Mouse (Mus musculus) CH12F3 (cell line): Measurements from ENCODE around the gene Ccdc71.

Experiments used
- in situ Hi-C: fragments of 300-500 bp; cut with MboI; formaldehyde crosslinking; loops from 2 replicates; pipeline ENCODE4 v1.14.3; 2020; ENCODE audit warnings: low sequenced_read_pairs

Ccdc71 gene

DNA sequence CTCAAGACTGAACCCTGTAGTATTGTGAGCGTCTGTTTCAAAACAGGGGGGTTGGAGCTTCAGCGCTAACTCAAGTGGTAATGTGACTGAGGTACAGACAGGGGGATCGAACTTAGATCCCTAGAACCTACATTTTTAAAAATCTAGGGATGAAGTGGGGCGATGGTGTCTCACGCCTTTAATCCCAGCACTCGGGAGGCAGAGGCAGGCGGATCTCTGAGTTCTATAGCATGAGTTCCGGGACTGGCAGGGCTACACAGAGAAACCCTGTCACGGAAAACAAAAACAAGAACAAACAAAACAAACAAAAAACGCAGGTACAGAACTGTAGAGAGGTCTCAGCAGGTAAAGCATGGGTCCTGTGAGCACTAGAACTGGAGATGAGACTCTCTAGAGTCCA, 3.4 kb upstream of the Ccdc71 start:
- in situ Hi-C loops, result no loop called here

DNA sequence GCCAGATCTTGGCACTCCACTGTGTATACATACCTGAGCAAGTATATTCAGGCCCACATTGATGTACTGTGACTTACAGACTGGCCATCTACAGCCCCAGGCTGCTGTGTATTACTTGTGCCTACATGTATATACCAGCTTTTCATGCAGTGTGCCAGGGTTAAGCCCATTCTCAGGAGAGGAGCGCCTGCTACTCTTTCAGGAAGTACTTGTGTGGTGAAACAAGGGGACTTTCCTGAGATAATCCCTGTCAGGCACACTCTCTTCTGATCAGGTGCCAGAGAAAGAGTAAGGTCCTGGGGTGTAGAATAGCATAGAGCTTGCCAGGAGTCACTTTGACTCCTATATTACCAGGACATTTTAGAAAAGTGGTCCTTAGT, 398 bp upstream of the Ccdc71 start:
- in situ Hi-C loops, result no loop called here

DNA sequence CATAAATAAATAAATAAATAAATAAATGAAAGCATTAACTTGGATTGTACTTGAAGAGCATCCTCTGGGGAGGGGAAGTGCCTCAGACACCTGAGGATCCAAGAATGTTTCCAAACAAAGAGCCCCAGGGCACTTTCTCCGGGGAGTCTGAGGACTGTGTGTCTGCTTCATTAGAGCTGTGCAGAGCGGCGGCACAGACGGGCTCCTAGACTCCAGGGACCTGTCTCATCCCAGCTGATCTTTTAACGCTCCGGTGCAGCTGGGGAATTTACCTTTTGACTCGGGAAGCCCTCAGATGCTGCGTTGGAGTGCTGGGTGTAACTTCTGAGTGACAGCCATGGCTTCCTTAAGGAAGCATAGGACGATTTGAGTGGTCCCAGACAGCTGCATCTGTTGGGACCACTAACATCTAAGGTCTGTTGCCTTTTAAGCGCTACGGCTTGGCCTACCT, 879 bp downstream of the Ccdc71 start, which contains the start of gene Klhdc8b:
Gene Klhdc8b, minus strand, starts transcription at position 401 of the 451 bp plus-strand sequence.
- in situ Hi-C loops, result no loop called here

DNA sequence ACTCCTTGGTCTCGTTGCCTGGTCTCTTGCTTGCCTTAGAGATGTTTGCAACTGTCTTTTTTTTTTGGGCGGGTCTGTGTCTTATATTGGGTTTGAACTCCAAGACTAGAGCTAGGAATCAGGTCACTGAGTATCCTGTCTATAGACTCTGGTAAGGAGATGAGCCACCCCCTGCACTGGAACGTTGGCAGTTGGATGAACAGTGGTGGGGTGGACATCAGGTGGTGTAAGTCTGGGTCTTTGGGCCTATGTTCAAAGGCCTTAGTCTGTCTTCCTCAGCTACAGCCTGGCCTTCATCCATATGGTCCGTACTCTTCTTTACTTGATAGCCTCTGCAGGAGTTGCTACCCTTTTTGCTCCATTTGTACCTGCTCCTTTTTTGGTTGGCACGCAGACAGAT, 1.3 kb downstream of the Ccdc71 start:
- in situ Hi-C loops, result no loop called here

DNA sequence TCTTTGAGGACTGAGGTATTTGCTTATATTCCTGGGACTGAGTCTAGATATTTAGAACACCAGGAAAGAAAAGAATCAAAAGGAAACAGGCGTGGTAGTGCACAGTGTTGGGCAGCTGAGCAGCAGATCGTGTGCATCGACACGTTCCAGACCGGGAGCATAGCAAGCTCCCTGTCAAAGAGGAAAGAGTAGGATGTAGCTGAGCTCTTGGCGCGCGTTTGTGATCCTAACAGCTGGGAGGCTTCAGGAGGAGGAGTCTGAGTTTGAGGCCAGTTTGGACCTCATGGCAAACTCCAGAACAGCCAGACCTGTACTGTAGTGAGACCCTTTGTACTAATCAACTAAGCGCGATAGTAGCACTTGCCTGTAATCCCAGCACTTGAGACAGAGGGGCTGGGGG, 1.9 kb downstream of the Ccdc71 start:
- in situ Hi-C loops, result no loop called here

DNA sequence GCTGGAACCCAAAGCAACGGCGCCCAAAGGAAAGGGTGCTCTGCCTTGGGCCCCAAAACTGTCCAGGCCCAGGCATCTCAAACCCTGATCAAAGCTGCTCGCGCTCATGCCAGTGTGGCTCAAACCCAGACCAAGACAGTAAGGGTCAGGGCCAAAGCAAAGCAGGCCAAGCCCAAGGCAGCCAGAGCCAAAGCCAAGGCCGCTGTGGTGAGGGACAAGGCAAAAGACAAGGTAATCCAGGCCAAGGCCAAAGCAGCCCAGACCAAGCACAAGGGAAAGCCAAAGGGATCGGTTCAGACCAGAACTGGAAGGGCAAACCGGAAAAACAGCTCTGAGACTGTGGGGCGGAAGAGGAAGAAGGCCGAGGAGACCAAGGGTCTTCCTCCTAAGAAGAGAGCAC, 3.4 kb downstream of the Ccdc71 start:
- in situ Hi-C loops, result no loop called here

DNA sequence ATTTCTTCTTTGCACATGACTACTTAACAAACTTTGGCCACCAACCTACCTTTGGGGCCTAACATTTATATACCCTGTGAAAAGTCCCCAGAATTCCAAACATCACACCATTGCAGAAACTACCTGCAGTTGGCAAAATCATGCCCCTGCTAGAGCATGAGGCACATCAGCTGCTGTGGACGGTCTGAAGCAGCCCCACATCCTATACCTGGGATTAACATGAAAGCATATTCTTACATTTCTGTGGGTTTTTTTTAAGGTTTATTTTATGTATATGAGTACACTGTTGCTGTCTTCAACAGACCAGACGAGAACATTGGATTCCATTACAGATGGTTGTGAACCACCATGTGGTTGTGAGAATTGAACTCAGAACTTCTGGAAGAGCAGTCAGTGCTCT, 5.9 kb downstream of the Ccdc71 start:
- in situ Hi-C loops, result no loop called here

DNA sequence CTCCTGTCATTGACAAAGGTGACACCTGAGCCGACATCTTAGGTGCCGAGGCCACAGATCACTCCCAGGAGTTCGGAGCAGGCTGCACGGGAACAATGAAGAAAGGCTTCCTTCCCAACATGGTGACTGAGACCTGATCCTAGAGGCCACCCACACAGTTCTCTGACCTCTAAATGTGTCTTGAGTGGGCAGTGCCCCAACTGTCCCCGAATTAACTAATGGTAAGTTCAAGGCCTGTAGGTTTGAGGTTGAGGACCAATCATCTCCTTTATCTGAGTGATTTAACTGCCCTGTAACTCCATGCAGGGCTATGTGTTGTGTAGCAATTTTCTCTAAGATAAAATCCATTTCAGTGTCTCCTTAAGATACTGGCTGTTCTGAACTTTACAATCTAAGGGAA, 9.1 kb downstream of the Ccdc71 start:
- in situ Hi-C loops, result no loop called here

DNA sequence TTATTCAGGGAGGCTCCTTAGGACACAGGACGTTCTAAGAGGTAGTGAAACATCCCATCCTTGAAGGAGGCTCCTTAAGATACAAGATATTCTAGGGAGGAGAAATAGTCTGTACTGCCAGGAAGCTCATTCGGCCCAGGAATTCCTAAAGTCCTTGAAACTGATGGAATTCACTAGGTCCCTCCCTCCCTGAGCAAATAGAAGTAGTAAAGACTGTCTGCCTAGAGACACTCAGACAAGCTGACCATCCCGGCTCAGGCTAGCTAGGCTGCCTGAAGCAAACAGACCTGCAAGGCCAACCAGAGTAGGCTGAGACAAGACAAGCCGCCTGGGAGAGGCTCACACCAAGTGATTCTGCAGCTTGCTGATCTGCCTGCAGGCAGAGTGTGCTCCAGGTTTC, 9.5 kb downstream of the Ccdc71 start:
- in situ Hi-C loops, result no loop called here

DNA sequence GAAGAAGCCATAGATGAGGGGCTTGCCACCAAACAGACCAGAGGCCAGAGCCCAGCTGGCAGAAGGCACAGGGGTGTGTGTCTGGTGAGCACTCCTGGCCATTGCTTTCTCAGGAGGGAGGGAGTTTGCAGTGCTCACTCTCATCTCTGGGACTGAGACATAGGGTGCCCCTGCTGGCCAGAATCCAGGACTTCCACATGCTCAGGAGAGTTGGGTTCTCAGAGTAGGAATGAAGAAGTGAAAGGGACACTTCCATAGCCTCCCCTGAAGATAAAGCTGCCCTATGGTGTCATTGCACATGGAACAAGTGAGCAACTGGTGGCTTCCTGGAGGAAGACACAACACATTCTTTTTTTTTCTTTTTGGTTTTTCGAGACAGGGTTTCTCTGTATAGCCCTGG, 14.2 kb downstream of the Ccdc71 start:
- in situ Hi-C loops, result no loop called here

DNA sequence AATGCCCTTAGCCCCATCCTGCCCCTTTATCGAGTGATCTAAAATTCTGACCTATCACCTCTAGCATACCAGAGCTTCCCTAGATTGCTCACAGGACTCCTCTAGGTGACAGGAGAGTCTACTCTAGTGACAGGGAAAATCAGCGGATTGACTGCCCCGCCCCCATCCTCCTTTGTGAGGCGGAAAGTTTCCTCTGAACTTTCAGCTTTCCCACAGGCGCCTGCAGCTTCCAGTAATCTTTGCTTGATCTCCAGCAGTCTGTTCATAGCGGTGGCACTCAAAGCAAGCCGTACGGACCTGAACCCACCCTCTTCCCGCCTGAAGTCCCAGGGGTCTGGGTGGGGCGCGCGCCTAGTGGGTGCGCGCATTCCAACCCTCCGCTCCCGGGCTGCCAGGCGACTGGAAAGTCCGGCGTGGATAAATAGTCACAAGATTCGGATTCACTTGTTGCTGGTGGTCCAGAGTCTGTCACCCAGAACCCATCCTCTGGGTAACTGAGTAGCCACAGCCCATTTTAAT, 18.4 kb downstream of the Ccdc71 start:
- in situ Hi-C loops, result no loop called here

DNA sequence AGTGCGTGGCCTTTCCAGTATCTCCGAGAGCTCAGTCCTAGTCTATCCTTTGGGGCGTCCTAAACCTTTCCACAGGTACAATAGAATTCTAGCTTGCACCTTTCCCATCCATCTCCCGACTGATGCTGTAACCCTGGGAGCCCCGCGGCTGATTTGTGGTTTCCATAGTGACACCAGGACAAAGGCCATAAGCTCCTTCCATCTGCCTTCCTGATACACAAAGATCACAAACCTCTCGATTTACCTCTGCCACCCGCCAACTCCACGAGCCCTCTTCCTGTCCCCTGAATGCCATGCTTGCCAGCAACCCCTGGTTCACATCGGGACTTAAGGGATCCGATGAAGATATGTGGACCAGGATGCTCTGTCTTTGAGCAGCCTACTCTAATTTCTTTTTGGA, 18.9 kb downstream of the Ccdc71 start:
- in situ Hi-C loops, result no loop called here

DNA sequence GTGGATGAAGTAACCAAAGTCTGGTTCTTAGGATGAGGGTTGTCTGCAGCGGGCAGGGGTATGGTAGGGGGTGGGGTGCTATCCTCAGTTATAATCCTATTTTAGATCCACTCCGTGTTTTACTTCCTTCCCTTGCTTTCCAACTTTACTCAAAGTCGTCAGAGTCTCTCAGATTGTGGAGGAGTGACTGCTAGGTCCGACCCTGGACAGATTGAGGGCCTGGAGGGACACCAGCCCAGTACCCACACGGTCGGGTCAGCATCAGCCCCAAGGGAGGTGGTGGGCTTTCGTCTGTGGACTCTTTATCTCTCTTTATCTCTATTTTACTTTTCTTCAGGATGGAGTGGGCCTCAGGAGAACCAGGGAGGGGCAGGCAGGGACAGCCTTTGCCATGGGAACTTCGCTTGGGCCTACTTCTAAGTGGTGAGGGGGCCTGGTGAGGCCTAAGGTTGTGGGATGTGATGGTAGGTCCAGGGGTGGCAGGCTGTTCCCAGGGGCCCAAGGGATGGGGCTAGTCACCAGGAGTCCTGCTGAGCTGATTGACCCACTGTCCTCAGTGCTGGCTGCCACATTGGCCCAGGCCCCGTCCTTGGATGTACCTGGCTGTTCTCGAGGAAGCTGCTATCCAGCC, 19.5 kb downstream of the Ccdc71 start, which contains the start of gene Lamb2:
Gene Lamb2, plus strand, starts transcription at position 16 of the 631 bp plus-strand sequence.
- in situ Hi-C loops, result no loop called here

DNA sequence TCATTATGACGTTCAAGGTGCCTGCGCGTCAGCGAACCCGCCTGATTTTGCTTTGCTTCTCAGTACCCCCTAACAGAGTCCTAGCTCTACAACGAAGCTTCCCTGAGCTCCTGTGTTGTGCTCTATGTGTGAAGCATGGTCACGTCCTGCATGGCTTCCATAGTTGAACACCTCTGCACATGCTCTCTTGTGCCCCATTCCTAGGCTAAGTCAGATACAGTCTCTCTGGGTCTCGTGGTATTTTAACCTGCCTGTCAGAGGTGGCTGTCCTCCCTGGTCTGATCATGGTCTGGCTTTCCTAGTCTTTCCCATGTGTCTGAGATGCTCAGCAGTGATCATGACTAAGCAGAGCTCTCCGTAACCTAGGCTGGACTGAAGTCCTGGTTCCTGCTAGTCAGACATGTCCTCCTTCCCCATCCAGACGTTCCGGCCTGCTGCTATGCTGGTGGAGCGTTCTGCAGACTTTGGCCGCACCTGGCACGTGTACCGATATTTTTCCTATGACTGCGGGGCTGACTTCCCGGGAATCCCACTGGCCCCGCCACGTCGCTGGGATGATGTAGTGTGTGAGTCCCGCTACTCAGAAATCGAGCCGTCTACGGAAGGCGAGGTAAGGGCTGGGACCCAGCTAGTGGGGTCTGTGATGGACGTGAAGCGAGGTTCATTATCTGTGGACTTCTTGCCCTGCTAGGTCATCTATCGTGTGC, 20.6 kb downstream of the Ccdc71 start:
- in situ Hi-C loops, result no loop called here

DNA sequence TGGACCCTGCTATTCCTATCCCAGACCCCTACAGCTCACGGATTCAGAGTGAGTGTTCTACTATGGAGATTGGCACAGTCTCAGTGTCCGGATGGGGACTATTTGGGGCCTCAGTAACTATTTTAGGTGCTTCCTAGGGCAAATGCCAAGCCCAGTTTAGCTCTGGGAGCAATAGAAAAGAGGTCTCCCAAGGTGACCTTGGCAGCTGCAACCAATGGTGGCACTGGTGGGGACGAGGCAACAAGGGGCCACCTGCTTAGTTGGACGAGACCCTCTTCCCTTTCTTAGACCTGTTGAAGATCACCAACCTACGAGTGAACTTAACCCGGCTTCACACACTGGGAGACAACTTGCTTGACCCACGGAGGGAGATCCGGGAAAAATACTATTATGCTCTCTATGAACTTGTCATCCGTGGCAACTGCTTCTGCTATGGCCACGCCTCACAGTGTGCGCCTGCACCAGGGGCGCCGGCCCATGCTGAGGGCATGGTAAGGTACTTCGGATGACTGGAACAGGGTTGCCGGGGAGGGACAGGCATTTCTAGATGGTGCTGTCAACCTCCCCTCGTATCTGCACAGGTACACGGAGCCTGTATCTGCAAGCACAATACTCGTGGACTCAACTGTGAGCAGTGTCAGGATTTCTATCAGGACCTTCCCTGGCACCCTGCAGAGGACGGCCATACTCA, 21.3 kb downstream of the Ccdc71 start:
- in situ Hi-C loops, result no loop called here

DNA sequence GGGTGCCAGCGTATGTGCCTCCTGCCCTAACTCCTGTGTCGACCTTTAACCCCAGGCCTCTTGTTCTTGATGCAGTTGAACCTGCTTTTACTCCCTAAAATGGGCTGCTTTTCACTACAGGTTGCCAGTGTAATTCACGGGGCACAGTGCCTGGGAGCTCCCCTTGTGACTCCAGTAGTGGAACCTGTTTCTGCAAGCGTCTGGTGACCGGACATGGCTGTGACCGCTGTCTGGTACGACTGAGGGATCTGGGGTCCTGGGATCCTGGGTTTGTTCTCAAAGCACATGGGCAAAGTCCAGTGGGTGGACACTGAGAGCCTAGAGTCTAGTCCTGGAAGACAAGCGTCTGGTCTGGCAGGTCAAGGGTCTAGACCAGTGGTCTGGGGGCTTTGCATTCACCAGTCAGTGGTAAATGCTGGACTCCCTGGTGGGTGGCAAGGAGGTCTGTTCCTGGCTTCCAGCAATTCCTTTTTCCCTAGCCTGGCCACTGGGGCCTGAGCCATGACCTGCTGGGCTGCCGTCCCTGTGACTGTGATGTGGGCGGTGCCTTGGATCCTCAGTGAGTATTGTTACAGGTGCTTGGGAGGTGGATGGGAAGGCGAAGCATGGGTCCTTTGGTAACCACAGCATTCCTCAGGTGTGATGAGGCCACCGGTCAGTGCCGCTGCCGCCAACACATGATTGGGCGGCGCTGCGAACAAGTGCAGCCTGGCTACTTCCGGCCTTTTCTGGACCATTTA, 22.9 kb downstream of the Ccdc71 start:
- in situ Hi-C loops, result no loop called here

DNA sequence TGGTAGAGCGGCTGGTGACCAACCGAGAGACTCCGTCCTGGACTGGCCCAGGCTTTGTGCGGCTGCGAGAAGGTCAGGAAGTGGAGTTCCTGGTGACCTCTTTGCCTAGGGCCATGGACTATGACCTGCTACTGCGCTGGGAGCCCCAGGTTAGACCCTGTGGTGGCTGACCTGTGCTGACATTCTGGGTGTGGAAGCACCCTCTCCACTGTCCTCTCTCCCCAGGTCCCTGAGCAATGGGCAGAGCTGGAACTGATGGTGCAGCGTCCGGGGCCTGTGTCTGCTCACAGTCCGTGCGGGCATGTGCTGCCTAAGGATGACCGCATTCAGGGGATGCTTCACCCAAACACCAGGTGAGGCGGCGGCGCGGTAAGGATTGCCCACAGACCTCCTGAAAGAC, 23.7 kb downstream of the Ccdc71 start:
- in situ Hi-C loops, result no loop called here

DNA sequence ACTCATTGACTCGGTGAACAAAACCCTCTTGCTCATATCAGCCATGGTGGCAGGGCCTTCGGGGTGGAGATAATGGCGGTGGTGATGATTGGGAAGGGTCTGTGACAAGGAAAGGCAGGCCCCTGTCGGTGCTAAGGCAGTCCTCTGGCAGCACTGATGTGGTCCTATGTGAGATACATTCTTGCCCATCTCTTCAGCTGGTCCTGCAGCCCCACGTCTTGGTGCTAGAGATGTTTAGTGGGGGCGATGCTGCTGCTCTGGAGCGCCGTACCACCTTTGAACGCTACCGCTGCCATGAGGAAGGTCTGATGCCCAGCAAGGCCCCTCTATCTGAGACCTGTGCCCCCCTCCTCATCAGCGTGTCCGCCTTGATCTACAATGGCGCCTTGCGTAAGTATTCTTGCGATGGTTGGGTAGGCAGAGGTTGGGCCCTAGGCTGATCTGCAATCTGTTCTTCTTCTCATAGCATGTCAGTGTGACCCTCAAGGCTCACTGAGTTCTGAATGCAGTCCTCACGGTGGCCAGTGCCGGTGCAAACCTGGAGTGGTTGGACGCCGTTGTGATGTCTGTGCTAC, 25.1 kb downstream of the Ccdc71 start:
- in situ Hi-C loops, result no loop called here

DNA sequence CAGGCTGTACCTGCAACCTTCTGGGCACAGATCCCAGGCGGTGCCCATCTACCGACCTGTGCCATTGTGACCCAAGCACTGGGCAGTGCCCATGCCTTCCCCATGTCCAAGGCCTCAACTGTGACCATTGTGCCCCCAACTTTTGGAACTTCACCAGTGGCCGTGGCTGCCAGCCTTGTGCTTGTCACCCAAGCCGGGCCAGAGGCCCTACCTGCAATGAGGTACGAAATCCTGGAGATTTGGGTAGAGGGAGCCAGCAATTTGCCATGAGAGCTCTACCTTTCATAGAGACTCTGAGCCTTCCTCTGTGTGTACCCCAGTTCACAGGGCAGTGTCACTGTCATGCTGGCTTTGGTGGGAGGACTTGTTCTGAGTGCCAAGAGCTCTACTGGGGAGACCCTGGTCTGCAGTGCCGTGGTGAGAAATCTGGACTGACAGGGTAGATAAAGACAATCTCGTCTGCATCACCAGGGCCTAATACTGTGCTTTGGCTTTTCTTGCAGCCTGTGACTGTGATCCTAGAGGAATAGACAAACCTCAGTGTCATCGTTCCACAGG, 26.7 kb downstream of the Ccdc71 start:
- in situ Hi-C loops, result no loop called here

DNA sequence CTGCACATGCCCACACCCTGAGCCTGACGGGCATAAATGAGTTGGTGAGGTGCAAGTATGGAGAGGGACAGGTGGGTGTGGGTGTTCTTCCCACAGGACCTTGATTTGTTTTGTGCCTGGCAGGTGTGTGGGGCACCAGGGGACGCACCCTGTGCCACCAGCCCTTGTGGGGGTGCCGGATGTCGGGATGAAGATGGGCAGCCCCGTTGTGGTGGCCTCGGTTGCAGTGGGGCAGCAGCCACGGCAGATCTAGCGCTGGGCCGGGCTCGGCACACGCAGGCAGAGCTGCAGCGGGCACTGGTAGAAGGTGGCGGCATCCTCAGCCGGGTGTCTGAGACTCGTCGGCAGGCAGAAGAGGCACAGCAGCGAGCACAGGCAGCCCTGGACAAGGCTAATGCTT, 28.1 kb downstream of the Ccdc71 start:
- in situ Hi-C loops, result no loop called here

DNA sequence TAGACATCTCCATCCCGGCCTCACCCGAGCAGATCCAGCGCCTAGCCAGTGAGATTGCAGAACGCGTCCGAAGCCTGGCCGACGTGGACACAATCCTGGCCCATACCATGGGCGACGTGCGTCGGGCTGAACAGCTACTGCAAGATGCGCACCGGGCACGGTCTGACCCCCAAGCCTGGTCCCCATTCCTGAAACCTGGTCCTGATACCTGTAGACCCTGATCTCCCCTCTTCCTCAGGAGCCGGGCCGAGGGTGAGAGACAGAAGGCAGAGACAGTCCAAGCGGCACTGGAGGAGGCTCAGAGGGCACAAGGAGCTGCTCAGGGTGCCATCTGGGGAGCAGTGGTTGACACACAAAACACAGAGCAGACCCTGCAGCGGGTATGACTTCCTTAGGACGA, 28.9 kb downstream of the Ccdc71 start:
- in situ Hi-C loops, result no loop called here
